Mouse (Mus musculus) urinary bladder, postnatal 10 days (tissue): ENCODE measurements around the gene Nup85.

Source experiments
- DNase-seq: peaks from one replicate; pipeline ENCODE4 v3.0.0; 2022; ENCODE audit warnings: low spot score

Nup85 gene

DNA sequence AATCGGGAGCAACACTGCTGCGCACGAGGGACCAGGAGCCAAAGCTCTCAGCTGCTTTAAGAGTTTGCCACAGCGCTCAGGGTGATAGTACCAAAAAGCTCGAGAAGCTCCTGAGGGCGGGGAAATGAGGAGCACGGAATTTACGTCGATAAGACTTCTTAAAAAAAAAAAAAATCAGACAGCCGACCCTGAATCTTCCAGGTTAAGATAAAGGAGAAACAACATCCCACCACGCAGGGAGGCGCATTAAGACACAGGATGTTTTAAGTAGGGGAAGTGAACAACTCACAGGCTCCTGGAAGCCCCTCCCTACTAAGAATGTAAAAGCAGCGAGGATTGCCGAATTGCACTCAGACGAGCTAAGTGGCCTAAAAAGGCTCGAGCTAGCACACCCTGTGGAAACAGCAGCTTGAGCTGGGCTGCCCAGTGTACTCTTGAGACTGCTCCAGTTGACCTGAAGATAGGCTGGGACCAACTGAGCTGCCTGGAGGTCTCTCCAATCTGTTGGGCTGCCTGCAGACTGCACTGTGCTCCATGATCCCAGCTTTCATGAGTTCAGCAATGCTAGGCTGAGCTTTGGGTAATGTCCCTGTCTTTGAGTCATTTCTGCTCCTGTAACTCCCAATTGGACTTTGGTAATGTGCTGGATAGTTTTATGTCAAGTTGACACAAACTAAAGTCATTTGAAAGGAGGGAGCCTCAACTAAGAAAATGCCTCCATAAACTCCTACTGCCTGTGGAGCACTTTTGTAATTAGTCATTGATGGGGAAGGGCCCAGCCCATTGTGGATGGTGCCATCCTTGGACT, 49.1 kb downstream of the Nup85 start:
- no peak for DNase-seq

- DNase-seq = no peak
These were observed 50.3 kb downstream of the Nup85 start for GRCm38 (mm10) chr11:115614346-115615107.

GRCm38 (mm10) chr11:115615108-115615825, 51.0 kb downstream of the Nup85 start:
- no peak for DNase-seq

DNA sequence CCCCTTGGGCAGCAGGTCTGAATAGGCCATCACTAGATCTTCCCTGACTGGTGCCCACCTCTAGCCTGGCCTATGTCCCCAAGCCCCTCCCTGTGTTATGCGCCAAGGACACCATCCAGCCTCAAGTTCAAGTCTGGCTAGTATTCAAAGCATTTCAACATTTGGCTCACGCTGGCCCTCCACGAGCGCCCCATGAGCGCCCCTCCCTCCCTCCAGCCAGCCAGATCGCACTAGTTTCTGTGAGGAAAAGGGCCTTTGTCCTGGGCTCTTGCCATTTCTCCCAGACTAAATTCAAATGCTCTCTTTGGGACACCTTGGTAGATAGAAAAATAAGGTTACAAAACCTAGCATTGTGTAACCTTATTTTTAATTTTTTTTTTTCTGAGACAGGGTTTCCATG, 51.6 kb downstream of the Nup85 start:
- no peak for DNase-seq

- DNase-seq = no peak
These were observed 52.1 kb downstream of the Nup85 start for GRCm38 (mm10) chr11:115616371-115616770.

DNA sequence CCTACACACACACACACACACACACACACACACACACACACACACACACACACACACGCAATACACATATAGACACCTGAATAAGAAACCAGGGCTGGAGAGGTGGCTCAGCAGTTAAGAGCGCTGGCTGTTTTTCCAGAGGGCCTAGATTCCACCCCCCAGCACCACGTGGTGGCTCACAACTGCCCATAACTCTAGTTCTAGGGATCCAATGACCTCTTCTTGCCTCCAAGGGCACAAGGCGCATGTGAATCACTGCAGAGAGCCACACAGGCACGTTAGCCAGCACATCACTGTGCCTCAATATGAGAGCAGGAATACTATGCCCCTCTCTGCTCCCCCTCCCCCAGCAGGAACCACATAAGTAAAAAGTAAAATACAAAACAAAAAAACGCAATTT, 52.7 kb downstream of the Nup85 start:
- no peak for DNase-seq

- no peak for DNase-seq
These were observed 53.8 kb downstream of the Nup85 start for GRCm38 (mm10) chr11:115618001-115618400.

DNA sequence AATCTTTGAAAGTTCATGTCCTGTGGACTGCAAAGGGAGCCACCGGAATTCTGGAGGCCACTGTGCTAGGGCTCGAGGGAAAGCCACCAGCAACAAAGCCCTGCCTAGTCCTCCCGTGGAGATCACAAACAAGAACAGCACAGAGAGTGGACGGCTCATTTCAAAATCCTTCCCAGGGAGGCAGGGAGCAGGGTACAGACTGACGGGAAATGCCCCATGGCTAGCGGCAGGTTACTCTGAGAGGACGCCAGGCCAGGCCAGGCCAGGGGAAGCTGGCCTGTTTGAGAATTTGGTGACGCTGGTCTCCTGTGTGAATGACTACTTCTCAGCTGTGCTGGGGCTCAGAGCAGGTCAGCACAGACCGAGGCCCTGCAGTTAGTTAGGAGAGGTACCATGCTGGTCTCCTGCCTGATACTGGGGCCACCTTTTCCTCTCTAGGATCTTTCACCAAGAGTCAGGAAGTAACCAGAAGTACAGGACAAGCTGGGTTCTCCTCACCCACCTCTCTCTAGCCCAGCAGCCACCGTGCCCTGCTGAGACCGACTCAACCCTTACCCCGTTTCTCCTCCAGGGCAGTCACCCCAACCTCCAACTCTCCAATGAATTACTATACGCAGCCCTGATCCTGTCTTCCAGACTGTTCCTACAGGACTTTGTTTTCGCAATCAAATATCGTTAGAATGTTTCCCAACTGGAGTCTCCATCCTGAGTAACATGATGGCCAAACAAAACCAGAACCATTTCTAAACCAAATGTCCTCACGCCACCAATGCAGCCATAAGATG, 54.7 kb downstream of the Nup85 start:
- no peak for DNase-seq

GRCm38 (mm10) chr11:115619949-115620348, 55.7 kb downstream of the Nup85 start:
- DNase-seq = no peak

- no peak for DNase-seq
These were observed 59.3 kb downstream of the Nup85 start for GRCm38 (mm10) chr11:115623487-115624070.

- no peak for DNase-seq
These were observed 61.6 kb downstream of the Nup85 start for GRCm38 (mm10) chr11:115625877-115626276.

- DNase-seq = no peak
These were observed 62.8 kb downstream of the Nup85 start for GRCm38 (mm10) chr11:115626824-115627616.

DNA sequence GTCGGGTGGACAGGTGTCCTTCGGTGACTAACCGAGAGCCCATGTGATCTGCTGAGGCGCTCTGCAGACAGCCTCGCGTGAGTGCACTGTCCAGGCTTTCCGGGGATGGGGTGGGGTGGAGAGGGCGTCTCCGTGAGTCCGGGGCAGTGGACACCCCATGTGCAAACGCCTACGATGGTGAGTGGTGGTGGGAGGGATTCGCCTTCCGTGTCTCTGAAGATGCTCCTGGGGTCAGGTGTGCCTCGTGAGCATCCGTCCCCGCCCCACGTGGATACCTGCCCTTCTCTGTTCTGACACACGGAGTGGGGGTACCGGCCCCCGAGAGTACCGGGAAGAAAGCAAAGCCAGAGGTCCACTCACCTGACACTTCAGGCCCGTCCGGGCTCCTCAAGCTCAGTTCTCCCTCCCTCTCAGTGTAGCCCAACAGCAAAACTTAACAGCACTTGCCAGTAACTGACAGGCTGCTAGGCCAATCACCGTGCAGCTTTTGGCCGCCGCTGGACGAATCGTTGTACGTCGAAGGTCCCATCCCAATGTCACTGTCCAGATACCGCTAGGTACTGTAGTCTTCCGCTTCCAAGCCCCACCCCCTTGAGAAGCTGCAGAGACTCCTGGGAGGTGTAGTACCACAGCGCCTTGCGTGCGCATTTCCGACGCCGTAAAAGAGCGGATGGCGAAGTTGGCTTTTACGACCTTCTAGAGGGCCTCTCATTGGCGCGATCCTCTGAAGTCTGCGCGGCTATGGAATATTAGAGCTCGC, 63.7 kb downstream of the Nup85 start, which contains the start of gene Slc25a19:
Gene Slc25a19 (minus strand): TSS at position 591 of the 760 bp plus-strand sequence.
- peak; percentile 98 for DNase-seq

DNA sequence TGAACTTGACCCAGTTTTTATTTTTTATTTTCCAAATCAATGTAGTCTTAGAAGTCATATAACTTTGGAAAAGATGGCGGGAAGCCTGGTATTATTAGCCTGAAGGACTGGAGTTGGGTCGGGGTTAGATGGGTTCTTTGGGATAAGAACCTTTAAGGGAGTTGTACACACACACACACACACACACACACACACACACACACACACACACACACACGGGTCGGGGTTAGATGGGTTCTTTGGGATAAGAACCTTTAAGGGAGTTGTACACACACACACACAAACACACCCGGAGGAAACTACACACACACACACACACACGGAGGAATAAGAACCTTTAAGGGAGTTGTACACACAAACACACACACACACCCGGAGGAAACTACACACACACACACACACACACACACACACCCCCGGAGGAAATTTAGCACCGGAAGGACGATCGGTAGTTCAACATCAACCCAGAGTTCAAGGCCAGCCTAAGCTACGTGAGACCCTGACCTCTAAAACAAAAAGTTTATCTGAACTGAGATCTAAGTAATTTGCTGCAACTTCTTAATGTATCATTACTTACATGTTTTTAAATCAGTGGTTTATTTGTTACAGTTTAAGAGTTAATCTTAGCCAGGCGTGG, 64.3 kb downstream of the Nup85 start:
- DNase-seq = no peak

DNA sequence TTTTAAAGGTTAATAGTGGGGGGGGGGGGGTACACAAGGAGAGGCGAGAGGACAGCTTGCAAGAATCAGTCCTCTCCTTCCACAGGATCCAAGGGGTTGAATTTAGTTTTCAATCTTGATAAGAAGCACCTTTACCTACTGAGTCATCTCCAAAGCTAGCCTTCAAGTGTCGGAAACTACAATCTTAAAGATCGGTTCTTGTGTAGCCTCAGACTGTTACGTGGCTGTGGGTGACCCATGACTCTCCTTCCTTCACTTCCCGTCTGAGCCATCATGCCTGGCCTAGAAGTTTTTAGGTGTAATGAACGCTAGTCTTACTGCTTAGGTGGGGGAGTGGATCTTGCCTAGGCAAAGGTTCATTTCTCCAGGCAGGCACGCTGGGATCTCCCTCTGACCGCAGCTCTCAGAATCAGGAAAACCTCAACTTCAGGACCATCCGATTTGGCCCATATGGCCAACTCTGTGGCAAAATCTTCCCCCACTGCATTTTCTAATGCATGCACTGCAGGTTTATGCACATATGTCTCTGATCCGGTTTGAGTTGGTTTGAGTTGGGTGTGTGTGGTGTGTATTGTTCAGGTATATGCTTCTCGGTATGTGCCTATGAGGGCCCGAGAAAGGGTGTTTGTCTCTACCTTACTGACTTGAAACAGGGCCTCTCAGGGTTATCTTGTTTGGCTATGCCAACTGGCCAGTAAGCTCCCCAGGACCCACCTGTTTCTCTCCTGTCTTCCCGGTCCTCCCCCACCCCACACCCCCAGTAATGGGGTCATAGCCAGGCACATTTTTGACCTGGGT, 65.7 kb downstream of the Nup85 start:
- no peak for DNase-seq

DNA sequence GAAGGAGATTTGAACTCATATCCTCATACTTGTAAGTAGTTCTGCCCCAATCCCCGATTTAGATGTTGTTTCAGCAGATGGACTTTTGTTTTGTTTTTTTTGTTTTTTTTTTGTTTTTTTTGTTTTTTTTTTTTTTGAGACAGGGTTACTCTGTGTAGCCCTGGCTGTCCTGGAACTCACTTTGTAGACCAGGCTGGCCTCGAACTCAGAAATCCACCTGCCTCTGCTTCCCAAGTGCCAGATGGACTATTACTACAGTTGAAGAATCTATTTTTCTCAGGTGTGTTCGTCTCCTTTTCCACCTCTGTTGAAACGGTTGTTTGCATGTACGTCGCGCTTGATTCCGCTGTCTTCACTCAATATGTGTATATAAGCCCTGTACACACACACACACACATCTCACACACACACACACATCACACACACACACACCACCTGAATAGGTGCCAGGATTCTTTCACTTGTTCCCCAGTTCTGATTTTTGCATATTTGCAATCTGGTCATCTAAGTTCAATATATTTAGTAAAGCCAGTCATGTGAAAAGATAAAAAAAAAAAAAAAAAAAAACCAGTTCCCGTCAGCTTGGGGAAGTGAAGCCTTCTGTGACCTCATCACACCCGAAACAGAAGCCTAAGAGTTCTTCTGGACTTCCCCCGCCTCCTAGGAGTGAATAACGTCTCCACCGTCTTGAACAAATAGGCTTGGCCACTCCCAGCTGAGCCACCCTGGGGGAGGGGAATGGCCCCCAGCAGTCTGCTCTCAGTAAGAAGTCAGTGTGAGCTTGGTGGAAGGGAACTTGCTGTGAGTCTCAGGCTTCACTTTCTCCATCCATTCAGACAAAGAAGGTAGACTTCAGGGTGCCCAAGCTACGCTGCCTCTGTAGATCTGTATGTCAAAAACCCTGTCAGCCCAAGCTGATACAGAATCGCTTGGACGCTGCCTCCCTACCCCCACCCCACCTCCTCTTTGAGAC, 66.6 kb downstream of the Nup85 start:
- DNase-seq = no peak

DNA sequence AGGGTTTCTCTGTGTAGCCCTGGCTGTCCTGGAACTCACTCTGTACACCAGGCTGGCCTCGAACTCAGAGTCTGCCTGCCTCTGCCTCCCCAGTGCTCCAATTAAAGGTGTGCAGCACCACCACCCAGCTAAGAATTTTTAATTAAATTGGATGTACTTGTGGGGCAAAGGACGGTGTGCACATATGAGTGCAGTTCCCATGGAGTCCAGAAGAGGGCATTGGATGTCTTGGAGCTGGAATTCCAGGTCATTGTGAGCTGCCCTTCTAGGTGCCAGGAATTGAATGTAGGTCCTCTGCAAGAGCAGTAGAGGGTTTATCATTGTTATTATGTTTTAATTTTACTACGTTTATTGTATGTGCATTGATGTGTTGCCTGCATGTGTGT, 67.3 kb downstream of the Nup85 start:
- no peak for DNase-seq
